In genomic region chr19:38819427-38819802, GRCm38 (mm10) we compare ENCODE assay signal across 8 mouse cellular contexts. TPM values are rescaled to one million over a fixed set of nuclear protein-coding genes. Genes with fewer than 3 reads are reported as not detected.
DNase-seq lines count a peak whose midpoint lies in the region; ATAC-seq and TF ChIP-seq lines count a peak whose summit lies in the region.

No protein-coding gene starts in this region.

- H3K9me3 ChIP-seq in heart, embryonic 11.5 days (replicated peaks; ENCODE audit: control insufficient read depth, low read length) = no peaks in the 10 kb centered on the region
- no peaks in the 10 kb centered on the region for H3K9me3 ChIP-seq in ES-Bruce4 (replicated peaks; ENCODE audit: control insufficient read depth, insufficient read depth, low read length, poor library complexity, severe bottlenecking)
- H3K9me3 ChIP-seq in forebrain, postnatal 0 days (ENCODE audit: low read length) = no peaks in the 10 kb centered on the region

- H3K4me1 ChIP-seq in heart, embryonic 11.5 days (ENCODE audit: control insufficient read depth, insufficient read depth, low read length) = peaks cover 4% of the 10 kb centered on the region
- H3K4me1 ChIP-seq in ES-Bruce4 (ENCODE audit: control insufficient read depth, insufficient read depth, low read length) = no peaks in the 10 kb centered on the region
- H3K4me1 ChIP-seq in forebrain, postnatal 0 days (ENCODE audit: insufficient read depth) = peaks cover 9% of the 10 kb centered on the region

- H3K4me3 ChIP-seq in heart, embryonic 11.5 days (ENCODE audit: low read depth, low read length) = peak overlapping the region; percentile 79
- peak overlapping the region; percentile 97 for H3K4me3 ChIP-seq in ES-Bruce4 (ENCODE audit: low read depth, low read length)
- H3K4me3 ChIP-seq in forebrain, postnatal 0 days (ENCODE audit: low read depth, low read length) = peak overlapping the region; percentile 65

- H3K27me3 ChIP-seq in heart, embryonic 11.5 days (ENCODE audit: control insufficient read depth, insufficient read depth, low read length) = no peaks in the 10 kb centered on the region
- no peaks in the 10 kb centered on the region for H3K27me3 ChIP-seq in ES-Bruce4 (ENCODE audit: control insufficient read depth, insufficient read depth, low read length, poor library complexity, severe bottlenecking)
- no peaks in the 10 kb centered on the region for H3K27me3 ChIP-seq in forebrain, postnatal 0 days (ENCODE audit: insufficient read depth, low read length)

- peak overlapping the region; percentile 83 for H3K9ac ChIP-seq in heart, embryonic 11.5 days (ENCODE audit: low read depth, low read length)
- H3K9ac ChIP-seq in ES-Bruce4 (ENCODE audit: low read depth, poor library complexity, severe bottlenecking) = peak overlapping the region; percentile 68
- H3K9ac ChIP-seq in forebrain, postnatal 0 days = peak overlapping the region; percentile 71

- ATAC-seq in heart, embryonic 11.5 days (replicated peaks; ENCODE audit: insufficient number of reproducible peaks, low FRiP score, low TSS enrichment) = peak; percentile 55
- ATAC-seq in forebrain, postnatal 0 days = peak; percentile 63
- peak; percentile 50 for ATAC-seq in megakaryocyte, adult 5-6 weeks (ENCODE audit: poor library complexity, severe bottlenecking)

- peak overlapping the region; percentile 36 for H3K27ac ChIP-seq in heart, embryonic 11.5 days (ENCODE audit: low read depth, low read length)
- H3K27ac ChIP-seq in ES-Bruce4 (ENCODE audit: insufficient read depth, low read length) = peak overlapping the region; percentile 52
- peak overlapping the region; percentile 64; the same call in 1 of the 2 replicates for H3K27ac ChIP-seq in forebrain, postnatal 0 days (ENCODE audit: low read depth, low read length)

- H3K36me3 ChIP-seq in heart, embryonic 11.5 days (ENCODE audit: control insufficient read depth, insufficient read depth, low read length) = peaks cover 11% of the 10 kb centered on the region
- peaks cover 17% of the 10 kb centered on the region for H3K36me3 ChIP-seq in ES-Bruce4 (ENCODE audit: control insufficient read depth, insufficient read depth, low read length, poor library complexity, severe bottlenecking)
- peaks cover 19% of the 10 kb centered on the region for H3K36me3 ChIP-seq in forebrain, postnatal 0 days (ENCODE audit: insufficient read depth)

- no peak for DNase-seq in heart, adult 8-10 months (ENCODE audit: low spot score)
- no peak for DNase-seq in forebrain, postnatal 0 days
- DNase-seq in adrenal gland, postnatal 36 days = no peak
- no peak for DNase-seq in frontal cortex, adult 2 months (ENCODE audit: extremely low spot score in 1 of 2, low spot score in 1 of 2)
- no peak for DNase-seq in right cerebral cortex, adult 2 months (ENCODE audit: low spot score in 2 of 2)

- TF ChIP-seq CTCF in ES-Bruce4 (IDR thresholded peaks at IDR 0.05; ENCODE audit: low read depth, low read length) = no peak
- TF ChIP-seq CTCF in forebrain, postnatal 0 days (IDR thresholded peaks at IDR 0.05; ENCODE audit: low read depth) = no peak

- 15% methylated on average over 16 of the region's 16 CpGs for WGBS in heart, embryonic 11.5 days (ENCODE audit: insufficient replicate concordance)
- WGBS in forebrain, postnatal 0 days = 12% methylated on average over 16 of the region's 16 CpGs

- TF ChIP-seq POLR2A in ES-Bruce4 (IDR thresholded peaks at IDR 0.05; ENCODE audit: insufficient read depth, low read length) = no peak

- TF ChIP-seq EP300 in ES-Bruce4 (IDR thresholded peaks at IDR 0.05; ENCODE audit: insufficient read depth, low read depth, low read length) = no peak

- peak overlapping the region; percentile 76 for H3K4me2 ChIP-seq in heart, embryonic 11.5 days
- peak overlapping the region; percentile 83 for H3K4me2 ChIP-seq in forebrain, postnatal 0 days (ENCODE audit: low read depth)

RNA-seq across cellular contexts. Expression of gene Noc3l, which starts 0.4 kb away (rescaled TPM):
- polyA plus RNA-seq in heart, embryonic 11.5 days (2014; fragmentation: Nextera tagmentation; extraction: Ambion mirVana) = 6.2 and 6.6 TPM in 2 replicates
- 1 to 10 TPM; 6.6 to 6.9 (median 6.7) TPM for total RNA-seq in heart, adult 8-10 months (2022)
- polyA plus RNA-seq in ES-Bruce4 (2011; ENCODE audit: insufficient read depth, insufficient read length, low read depth, missing spikeins) = 32.7 and 34.7 TPM in 2 replicates
- total RNA-seq in forebrain, postnatal 0 days (2014; rRNA removed) = 11.8 and 12.0 TPM in 2 replicates
- polyA plus RNA-seq in forebrain, postnatal 0 days (2015; fragmentation: Nextera tagmentation; extraction: Ambion mirVana) = 1.5 and 1.9 TPM in 2 replicates
- 3.6 and 5.2 TPM in 2 replicates for total RNA-seq in megakaryocyte, adult 5-6 weeks (2015)
- 10.2 and 10.5 TPM in 2 replicates for total RNA-seq in megakaryocyte, adult 5-6 weeks (2017)
- 10 to 100 TPM; 15.5 to 20.6 TPM for total RNA-seq in adrenal gland, postnatal 36 days (2021)
- polyA plus RNA-seq in frontal cortex, adult 2 months (2012; rRNA removed) = 9.7 and 10.2 TPM in 2 replicates

RNA-seq across cellular contexts. Expression of gene Tbc1d12, which starts 17.0 kb away (rescaled TPM):
- polyA plus RNA-seq in heart, embryonic 11.5 days (2014; fragmentation: Nextera tagmentation; extraction: Ambion mirVana) = 2.0 and 2.2 TPM in 2 replicates
- 1 to 10 TPM; 5.5 to 6.7 (median 6.3) TPM for total RNA-seq in heart, adult 8-10 months (2022)
- 5.3 and 6.3 TPM in 2 replicates for polyA plus RNA-seq in ES-Bruce4 (2011; ENCODE audit: insufficient read depth, insufficient read length, low read depth, missing spikeins)
- 30.7 and 34.2 TPM in 2 replicates for total RNA-seq in forebrain, postnatal 0 days (2014; rRNA removed)
- polyA plus RNA-seq in forebrain, postnatal 0 days (2015; fragmentation: Nextera tagmentation; extraction: Ambion mirVana) = 5.2 and 5.5 TPM in 2 replicates
- total RNA-seq in megakaryocyte, adult 5-6 weeks (2015) = 1.6 and 2.5 TPM in 2 replicates
- 1.5 and 2.8 TPM in 2 replicates for total RNA-seq in megakaryocyte, adult 5-6 weeks (2017)
- 10 to 100 TPM; 10.2 to 10.9 TPM for total RNA-seq in adrenal gland, postnatal 36 days (2021)
- 8.4 and 9.1 TPM in 2 replicates for polyA plus RNA-seq in frontal cortex, adult 2 months (2012; rRNA removed)
